Mouse (Mus musculus): ENCODE data around the gene Spen.

Gene Spen

DNA sequence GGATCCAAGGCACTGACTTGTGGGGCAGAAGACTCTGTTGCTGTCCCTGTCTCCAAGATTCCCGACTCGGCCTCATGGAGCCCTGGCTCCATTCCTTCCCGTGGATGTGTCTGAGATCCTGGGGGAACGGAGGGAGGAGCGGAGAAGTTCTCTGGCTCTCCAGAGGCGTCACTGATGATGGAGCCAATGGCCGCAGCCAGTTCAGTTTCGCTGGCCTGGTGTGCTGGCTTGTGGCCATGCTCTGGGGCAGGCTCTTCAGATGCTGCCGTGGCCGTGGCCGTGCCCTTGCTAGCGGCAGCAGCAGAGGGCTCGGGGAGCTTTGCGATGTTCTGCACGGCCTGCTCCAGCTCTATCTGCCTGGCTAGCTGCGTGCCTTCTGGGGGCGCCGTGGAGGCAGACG lies 64.0 kb downstream of the Spen start:
- no peak for DNase-seq (ENCODE audit: low spot score in 2 of 2)

DNA sequence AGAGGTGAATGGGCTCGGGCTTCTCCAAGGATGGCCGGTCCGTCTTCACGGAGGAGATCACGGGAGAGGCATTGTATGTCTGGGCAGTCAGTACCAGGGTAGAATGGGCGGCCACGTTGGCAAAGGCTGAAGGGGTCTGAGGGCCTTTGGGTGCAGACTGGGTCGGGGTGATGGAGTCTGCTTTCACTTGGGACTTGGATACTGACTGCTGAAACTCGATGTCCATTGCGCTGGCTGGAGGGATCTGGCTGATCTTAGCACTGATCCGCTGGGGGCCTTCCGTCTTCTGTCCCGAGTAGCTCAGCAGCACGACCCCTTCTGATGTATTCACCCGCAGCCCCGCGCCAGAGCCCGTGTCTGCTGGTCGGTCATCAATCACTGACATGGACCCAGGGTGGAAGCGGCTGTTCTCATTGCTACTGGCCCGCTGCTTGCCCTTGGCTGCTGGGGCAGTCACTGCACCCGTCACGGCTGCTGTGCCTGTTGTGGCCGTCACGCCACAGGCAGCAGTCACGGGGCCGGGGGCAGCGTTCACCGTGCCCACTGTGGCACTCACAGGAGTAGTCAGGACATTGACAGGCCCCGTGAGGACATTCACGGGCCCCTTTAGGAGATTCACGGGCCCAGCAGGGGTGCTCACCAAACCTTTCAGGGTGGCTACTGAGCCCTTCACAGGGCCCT lies 65.6 kb downstream of the Spen start:
- DNase-seq (ENCODE audit: low spot score in 2 of 2), result no peak

DNA sequence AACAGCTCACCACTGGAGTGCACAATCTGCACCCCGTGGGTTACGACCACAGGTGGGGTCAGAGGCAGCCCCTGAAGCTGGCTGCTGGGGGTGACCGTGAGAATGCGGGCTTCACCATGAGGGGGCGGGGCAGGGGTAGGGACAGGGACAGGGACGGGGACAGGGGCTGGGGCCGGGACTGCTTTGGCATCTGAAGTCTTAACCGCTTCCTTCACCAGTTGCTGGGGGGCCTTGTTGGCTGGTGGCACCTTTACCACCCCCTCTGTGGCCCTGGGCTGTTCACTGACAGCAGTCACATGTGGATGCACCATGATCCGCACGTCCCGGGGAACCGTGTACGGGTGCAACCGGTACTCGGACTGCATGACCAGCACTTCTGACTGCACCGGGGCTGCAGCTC lies 66.9 kb downstream of the Spen start:
- no peak for DNase-seq (ENCODE audit: low spot score in 2 of 2)

DNA sequence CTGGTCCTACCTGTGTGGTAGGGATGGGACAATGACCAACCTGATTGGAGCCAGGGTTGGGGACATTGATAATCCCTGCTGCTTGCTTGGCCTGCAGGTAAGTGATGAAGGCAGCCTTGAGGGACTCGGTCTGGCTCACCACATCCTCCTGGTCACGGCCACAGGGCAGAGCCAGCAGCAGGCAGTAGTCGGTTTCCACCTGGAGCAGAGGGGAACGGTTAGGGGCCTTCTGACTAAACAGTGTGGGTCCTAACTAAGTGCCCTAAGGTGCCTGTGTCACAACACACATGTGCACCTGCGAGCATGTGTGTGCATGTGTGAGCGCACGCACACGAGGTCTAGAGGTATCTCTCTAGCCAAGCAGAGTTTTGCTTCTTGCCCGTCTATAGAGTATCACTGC lies 69.1 kb downstream of the Spen start:
- no peak for DNase-seq (ENCODE audit: low spot score in 2 of 2)

DNA sequence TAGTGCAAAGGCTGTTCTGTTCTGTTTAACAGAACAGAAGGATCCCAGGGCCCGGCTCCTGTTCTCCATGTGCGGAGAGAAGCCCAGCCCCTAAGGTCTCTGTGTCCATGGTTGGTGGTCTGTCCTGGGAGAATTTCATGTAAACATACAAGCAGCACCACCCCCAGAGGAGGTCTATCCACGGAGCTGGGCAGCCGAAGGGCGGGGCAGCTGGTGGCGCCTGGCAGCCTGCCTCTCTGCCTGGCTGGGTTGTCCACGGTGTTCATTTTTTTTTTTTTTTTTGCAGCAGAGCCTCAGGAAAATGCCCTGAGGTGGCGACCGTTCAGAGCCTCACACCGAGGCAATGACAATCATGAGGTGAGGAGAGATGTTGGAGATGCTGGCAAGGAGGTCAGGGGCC lies 69.8 kb downstream of the Spen start:
- DNase-seq (ENCODE audit: low spot score in 2 of 2), result no peak

DNA sequence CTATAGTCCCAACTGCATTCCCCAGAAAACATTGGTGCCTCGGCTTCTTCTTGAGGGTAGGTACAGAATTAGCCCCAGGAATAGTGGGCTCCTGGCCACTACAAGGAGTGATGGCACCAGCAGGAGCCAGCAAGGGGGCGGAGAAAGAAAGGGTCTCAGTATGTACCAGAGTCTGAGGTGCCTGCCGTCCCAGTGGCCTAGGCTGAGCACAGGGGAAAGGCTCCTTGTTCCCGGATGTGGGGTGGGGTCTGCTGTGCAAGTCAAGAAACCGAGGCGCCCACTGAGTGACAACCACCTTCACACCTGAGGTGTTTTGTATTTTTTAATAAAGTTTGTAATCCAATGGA lies 70.8 kb downstream of the Spen start:
- DNase-seq (ENCODE audit: low spot score in 2 of 2), result no peak

DNA sequence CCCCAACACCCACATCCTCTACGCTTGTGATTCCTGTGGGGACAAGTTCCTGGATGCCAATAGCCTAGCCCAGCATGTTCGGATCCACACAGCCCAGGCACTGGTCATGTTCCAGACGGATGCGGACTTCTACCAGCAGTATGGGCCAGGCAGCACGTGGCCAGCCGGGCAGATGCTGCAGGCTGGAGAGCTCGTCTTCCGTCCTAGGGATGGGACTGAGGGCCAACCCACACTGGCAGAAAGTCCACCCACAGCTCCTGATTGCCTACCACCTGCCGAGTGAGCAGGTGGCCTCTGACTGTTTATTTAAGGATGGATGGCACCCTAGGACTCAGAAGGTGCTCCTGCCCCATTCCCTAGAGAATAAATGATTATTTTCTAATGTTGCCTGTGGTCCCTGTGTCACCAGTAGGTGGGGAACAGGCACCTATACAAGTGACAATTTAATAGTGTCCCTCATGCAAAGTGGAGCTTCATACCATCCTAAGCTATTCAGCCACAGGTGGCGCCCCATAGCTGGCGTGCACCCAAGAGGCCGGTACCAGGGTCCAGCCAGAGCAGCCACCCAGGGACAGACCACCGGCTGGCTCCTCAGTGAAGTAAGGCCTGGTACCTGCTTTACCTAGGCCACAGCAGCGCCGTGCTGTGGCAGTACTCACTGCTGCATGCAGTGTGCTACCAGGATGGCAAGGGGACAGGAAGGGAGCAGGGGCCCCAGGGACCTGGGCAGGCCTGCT lies 71.4 kb downstream of the Spen start:
- no peak for DNase-seq (ENCODE audit: low spot score in 2 of 2)

DNA sequence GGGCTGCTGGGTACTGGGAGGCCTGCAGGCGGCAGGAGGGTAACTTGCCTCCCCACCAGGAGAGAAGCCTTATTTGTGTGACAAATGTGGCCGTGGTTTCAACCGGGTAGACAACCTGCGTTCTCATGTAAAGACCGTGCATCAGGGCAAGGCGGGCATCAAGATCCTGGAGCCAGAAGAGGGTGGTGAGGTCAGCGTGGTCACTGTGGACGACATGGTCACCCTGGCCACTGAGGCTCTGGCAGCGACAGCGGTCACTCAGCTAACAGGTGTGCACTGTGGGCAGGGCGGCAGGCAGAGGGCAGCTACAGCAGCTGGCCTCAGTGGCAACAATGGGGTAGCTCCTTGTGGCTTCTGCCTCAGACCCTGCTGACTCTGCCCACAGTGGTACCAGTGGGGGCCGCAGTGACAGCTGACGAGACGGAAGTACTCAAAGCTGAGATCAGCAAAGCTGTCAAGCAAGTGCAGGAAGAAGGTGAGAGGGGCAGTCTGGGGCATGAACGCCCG lies 72.1 kb downstream of the Spen start:
- DNase-seq (ENCODE audit: low spot score in 2 of 2), result no peak

DNA sequence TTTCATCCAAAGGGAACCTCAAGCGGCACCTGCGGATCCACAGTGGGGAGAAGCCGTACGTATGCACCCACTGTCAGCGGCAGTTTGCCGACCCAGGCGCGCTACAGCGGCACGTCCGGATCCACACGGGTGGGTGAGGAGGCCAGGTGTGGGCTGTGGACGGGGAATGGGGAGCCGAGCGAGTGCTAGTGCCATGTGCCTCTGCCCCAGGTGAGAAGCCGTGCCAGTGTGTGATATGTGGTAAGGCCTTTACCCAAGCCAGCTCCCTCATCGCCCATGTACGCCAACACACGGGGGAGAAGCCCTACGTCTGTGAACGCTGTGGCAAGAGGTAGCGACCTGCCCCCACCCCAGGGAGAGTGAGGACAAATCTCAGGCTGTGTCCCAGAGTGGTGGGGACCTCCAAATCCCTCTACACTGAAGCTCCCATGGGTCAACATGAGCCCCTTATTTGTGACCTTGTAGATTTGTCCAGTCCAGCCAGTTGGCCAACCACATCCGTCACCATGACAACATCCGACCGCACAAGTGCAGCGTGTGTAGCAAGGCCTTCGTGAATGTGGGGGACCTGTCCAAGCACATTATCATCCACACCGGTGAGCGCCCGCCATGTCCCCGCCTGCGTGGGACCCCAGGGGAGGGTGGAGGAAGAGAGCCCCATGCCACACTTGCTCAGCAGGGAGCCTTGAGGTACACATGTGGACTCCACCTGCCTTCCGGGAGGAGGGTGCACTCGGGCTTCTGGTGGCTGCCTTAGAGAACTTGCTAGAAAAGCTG lies 72.7 kb downstream of the Spen start:
- no peak for DNase-seq (ENCODE audit: low spot score in 2 of 2)

DNA sequence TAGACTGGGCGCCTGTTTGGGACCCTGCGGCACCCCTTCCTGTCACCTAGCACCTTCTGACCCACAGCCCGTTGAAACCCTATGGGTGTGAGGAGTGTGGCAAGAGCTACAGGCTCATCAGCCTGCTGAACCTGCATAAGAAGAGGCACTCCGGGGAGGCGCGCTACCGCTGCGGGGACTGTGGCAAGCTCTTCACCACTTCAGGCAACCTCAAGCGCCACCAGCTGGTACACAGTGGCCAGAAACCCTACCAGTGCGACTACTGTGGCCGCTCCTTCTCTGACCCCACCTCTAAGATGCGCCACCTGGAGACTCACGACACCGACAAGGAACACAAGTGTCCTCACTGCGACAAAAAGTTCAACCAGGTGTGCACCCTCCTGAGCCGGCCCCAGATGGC lies 73.7 kb downstream of the Spen start:
- no peak for DNase-seq (ENCODE audit: low spot score in 2 of 2)

DNA sequence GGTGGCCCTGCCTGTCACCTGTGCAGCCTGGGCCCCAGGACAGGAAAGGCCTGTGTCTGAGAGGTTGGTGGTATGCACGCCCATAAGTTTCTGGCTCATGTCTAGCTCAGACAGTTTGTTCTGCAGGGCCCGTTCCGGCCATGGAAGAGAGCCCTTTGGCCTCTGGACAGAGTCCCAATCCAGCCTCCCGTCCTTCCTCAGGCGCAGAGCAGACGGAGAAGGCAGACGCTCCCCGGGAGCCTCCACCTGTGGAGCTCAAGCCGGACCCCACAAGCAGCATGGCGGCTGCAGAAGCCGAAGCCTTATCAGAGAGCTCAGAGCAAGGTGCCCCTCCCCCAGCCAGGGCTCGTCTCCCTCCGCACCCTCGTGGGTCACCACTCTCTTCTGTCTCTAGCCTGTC lies 74.9 kb downstream of the Spen start:
- no peak for DNase-seq (ENCODE audit: low spot score in 2 of 2)

DNA sequence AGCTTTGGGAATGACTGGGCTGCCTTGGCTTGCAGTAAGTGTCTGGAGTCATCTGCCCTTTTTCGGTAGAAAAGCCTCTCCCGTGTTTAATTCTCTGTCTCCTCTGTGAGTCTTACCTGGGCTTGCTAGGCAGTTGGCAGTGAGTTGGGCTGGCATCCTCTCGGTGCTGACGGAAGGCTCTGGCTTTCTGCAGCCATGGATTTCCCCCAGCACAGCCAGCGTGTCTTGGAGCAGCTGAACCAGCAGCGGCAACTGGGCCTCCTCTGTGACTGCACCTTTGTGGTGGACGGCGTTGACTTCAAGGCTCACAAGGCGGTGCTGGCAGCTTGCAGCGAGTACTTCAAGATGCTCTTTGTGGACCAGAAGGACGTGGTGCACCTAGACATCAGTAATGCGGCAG lies 76.8 kb downstream of the Spen start:
- no peak for DNase-seq (ENCODE audit: low spot score in 2 of 2)

DNA sequence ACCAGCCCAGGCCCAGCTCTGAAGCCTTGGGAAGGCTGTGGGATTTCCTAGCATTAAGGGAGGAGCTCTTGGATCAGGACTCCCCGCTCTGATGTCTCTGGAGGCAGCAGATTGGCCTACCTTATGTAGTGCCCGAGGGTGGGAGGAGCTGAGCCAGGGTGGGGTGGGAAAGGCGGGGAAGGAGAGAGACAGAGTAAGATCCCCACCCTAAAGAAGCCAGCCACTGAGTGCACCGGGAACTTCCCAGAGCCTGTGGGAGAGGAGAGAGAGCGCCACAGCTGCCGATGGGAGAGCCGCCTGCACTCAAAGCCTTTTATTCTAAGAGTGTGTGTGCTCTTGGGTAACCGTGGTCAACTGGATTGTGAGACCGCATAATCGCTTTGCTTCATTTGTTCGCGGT lies 77.3 kb downstream of the Spen start:
- DNase-seq (ENCODE audit: low spot score in 2 of 2), result no peak

DNA sequence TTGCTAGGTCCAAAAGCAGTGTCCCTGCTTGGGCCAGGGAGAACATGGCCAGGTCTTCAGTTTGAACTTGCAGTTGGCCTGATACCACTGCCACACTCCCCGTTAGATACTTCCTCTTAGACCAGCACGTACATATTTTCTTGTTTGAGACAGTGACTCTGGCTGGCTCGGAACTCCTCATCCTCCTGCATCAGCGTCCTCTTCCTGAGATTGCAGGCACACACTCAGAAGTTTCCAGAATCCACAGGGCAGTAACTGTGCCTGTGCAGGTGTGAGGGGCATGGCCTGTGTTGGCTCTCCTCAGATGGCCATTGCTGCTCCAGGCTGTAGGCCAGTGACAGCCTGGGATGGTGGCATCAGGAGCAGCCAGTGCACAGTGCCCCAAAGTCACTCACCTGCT lies 77.9 kb downstream of the Spen start:
- no peak for DNase-seq (ENCODE audit: low spot score in 2 of 2)

DNA sequence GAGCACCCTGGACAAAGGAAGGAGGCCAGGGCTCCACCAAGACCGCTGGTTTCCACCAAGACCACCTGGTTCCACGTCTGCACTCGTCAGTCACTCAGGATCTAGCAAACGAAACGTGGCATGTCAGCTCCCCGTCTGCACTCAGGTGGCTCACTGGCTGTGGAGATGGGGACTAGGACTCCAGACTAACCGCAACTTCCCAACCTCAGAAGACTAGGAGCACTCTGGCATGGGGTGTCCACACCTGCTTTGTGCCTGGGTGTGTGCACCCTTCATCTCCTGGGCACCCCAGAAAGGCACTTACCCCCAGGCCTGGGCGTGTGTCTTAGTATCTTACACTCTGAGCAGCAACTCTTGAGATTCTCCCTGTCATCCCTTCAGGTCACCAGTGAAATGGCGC lies 78.6 kb downstream of the Spen start:
- DNase-seq (ENCODE audit: low spot score in 2 of 2), result no peak

DNA sequence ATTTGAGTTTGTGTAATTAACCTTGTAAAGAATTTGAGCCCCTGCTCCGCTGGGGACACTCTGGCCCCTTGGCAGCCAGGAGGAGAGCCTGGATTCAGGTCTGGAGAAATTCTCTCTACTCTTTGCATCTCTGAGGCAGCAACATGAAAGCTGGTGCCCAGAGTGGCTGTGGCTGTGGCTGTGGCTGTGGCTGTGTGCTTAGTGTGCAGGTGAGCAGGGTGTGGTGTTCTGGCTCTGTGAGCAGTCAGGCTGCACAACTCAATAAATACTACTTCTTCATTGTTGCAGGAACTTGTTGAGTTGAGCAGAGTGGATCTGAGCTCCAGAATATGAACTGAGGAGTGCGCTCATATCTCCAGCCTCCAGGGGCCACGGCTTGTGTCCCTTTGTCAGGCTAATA lies 79.5 kb downstream of the Spen start:
- DNase-seq (ENCODE audit: low spot score in 2 of 2), result no peak

DNA sequence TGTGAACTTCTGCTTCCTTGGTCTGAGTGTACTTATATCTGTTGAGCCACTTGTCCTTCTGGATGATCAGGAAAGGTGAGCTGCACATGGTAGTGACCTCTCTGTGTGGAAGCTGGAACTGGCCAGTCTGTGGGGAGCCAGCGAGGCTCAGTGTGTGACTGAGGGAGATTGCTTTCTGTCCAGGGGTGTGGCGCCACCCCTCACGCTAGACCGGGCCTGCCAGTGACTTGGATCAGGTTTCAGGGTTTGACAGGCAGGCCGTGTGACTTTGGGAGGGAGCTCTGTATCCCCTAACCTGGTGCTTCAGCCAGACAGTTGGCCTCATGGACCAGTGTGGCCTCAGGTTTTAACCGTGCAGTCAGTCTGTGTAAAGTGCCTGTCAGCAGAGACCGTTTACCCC lies 80.2 kb downstream of the Spen start:
- no peak for DNase-seq (ENCODE audit: low spot score in 2 of 2)

DNA sequence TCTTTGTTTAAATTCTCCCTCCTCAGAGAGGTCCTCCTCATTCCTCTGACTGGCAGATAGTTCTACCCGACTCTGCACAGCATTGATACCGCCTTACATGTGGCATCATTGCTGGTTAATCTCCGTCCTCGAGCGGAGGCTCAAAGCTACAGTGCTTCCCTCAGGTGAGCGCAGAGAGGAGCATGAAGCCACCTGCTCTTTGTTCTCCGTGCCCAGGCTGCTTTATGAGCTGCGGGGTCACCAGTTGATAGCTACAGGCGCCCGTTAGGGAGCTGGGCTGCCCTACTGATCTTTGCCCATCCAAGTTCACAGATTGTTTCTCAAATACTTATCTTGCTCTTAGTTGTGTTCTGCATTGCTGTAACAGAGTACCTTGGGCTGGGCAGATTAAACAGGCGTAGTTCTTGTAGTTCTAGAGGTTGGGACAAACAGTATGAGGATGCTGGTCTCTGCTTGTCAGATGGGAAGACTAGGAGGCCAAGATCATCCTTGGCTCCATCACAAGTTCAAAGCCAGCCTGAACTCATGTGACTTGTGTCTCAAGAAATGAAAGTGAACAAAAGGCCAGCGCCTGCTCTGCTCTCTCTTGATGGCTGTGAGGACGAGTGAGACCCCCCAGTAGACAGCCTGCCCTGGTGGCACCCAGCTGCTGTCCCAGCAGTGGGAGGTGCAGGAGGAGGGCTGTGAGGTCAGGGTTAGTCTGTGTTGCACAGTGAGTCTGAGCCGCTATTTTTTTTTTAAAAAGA lies 82.0 kb downstream of the Spen start:
- DNase-seq (ENCODE audit: low spot score in 2 of 2), result no peak

DNA sequence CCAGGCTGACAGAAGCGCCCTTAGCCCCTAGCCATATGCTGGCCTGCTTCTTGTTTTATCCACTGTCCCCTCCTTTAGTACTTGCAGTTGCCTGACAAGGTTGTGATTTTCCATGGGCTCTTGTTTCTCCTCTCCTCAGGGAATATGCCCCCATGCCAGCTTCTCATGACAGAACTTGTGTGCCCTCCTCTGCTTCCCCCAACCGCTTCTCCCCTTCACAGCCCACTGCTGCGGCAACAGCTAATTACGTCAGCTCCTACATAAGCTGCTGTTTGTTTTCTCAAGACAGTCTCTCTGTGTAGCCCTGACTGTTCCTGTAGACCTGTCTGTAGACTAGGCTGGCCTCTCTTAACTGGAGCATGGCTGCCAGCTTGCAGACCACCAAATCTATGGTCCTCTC lies 82.9 kb downstream of the Spen start:
- no peak for DNase-seq (ENCODE audit: low spot score in 2 of 2)

DNA sequence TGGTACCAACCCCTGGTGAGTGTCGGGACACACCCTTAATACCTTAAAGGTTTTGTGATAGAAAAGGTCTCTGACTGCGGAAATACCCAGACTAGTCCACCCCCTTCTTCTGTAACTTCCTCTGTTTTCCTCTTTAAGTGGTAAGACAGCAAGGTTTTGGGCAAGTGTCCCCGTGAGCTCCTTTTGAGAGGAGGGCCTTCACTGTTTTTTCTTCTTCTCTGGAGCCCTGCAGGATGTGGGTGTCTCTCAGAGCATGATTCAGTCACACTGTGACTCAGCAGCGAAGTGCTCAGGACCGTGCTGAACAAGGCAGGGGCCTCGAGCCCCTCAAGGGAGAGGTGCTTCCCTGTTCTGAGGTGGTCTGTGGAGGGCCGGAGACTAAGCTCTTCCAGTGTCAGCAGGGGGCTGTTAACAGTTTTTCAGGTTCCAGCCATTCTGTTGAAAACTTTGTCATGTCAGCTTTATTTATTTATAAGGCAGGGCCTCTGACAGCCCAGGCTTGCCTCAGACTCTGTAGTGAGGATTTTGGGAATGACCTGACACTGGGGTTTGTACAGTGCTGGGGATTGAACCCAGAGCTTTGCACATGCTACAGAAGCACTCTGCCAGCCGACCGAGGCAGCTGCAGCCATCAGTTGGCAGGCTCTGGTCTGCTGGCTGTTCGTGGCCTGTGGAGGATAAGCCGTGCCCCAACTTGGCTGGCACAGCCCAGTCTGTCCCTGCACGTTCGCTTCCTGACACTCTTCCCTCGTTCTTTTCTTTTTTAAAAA lies 83.6 kb downstream of the Spen start:
- DNase-seq (ENCODE audit: low spot score in 2 of 2), result no peak

DNA sequence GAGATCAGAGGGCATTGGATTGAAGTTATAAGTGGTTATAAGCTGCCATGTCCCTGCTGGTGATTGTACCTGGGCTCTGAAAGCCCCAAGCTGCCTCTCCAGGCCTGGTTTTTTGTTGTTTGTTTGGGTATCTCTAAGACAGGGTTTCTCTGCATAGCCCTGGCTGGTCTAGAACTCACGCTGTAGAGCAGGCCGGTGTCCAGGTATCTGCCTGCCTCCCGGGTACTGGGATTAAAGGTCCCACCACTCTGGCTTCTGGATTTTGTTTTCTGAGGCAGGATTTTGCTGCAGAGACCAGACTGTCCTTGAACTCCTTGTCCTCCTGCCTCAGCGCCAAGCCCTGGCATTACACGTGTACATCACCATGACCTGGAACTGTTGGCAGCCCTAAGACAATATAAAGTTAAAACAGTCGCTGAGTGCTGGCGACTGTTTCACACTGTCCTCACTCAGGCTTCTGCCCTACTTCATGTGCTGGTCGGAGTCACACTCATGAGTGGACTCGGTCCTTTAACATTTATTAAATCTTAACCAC lies 86.4 kb downstream of the Spen start:
- no peak for DNase-seq (ENCODE audit: low spot score in 2 of 2)
